ENCODE assay signal across 23 mouse cellular contexts in genomic region chr1:19251286-19251685, GRCm38 (mm10). TPM values are rescaled to one million over a fixed set of nuclear protein-coding genes. Genes with fewer than 3 reads are reported as not detected.
"Had no signal": no experiment of that assay in that cellular context is flagged by ENCODE, and none has a peak within 500 bp of the region (broad histone marks: within the 10 kb centered on the region; RNA-seq: fewer than 3 reads in every experiment).

No protein-coding gene starts in this region.

- H3K36me3 ChIP-seq: limb, embryonic 12.5 days; limb, embryonic 15.5 days; neural tube, embryonic 12.5 days; neural tube, embryonic 15.5 days had no signal

- H3K27me3 ChIP-seq: limb, embryonic 12.5 days; limb, embryonic 15.5 days; neural tube, embryonic 12.5 days; neural tube, embryonic 15.5 days had no signal

- H3K4me1 ChIP-seq: limb, embryonic 12.5 days; limb, embryonic 15.5 days; neural tube, embryonic 12.5 days; neural tube, embryonic 15.5 days had no signal

- H3K4me3 ChIP-seq: limb, embryonic 12.5 days; limb, embryonic 15.5 days; neural tube, embryonic 12.5 days; neural tube, embryonic 15.5 days had no signal

- H3K4me2 ChIP-seq: limb, embryonic 12.5 days; limb, embryonic 15.5 days; liver, embryonic 11.5 days; lung, embryonic 14.5 days; neural tube, embryonic 12.5 days; neural tube, embryonic 15.5 days had no signal

- DNase-seq: kidney, adult 18-20 months; kidney, adult 9 months; kidney, postnatal 14 days; kidney, postnatal 4 days; left cerebral cortex, postnatal 4 days; liver, postnatal 0 days; lung, embryonic 14.5 days; right cerebral cortex, adult 18-20 months; right cerebral cortex, postnatal 14 days; right cerebral cortex, postnatal 4 days; thymus, adult 2 months; thymus, postnatal 14 days; thymus, postnatal 4 days had no signal

- H3K9ac ChIP-seq: limb, embryonic 12.5 days; limb, embryonic 15.5 days; liver, embryonic 14.5 days; liver, postnatal 0 days; lung, embryonic 14.5 days; neural tube, embryonic 12.5 days; neural tube, embryonic 15.5 days had no signal

- H3K9me3 ChIP-seq: limb, embryonic 12.5 days; limb, embryonic 15.5 days; neural tube, embryonic 12.5 days; neural tube, embryonic 15.5 days had no signal

- ATAC-seq: liver, postnatal 0 days; lung, postnatal 0 days had no signal

- H3K27ac ChIP-seq: limb, embryonic 12.5 days; limb, embryonic 15.5 days; liver, embryonic 14.5 days; macrophage; neural tube, embryonic 12.5 days; neural tube, embryonic 15.5 days; stomach, postnatal 0 days had no signal

RNA-seq across cellular contexts. Expression of gene Tfap2b, which starts 42.6 kb away (rescaled TPM):
- total RNA-seq: megakaryocyte, adult 5-6 weeks had no signal
- polyA plus RNA-seq: liver, postnatal 0 days; macrophage; stomach, postnatal 0 days had no signal
